Mouse (Mus musculus): ENCODE measurements around the gene Gm10134. TPM values are rescaled to one million over a fixed set of nuclear protein-coding genes. Genes with fewer than 3 reads are reported as not detected.
A peak's percentile ranks its signal among the peaks of the same experiment; 100 is the strongest.

The Gm10134 gene
- 6.0 and 8.7 TPM in 2 replicates for polyA plus RNA-seq (2015; fragmentation: Nextera tagmentation; extraction: Ambion mirVana)

DNA sequence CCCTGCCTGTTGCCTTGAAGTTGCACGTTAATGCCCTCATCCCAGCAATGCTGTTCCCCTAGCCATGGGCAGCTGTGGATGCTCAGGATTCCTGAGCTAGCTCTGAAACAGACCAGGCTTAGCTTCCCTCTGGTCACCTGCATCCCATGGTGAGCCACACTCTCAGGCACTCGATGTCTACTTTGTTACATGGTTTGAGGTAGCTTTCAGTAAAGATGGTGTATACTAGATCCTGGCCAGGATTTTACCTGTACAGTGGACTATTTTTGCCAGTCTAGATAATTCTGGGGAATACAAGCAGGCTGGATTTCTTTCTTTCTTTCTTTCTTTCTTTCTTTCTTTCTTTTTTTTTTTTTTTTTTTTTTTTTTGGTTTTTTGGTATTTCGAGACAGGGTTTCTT, at the start of gene Gm10134:
Gene Gm10134 (plus strand): TSS at position 301 of the 400 bp plus-strand sequence.
- WGBS, result 71% methylated on average over 3 of the region's 3 CpGs
- H3K4me2 ChIP-seq (replicated peaks; ENCODE audit: low read depth), result no peak within 1 kb of the TSS
- 0 out of 2 replicates have a peak, but pooled peaks cover 5% of the 10 kb centered on the region for H3K36me3 ChIP-seq (ENCODE audit: control insufficient read depth, insufficient read depth)
- H3K4me3 ChIP-seq (ENCODE audit: low read depth, low read length), result no peak within 1 kb of the TSS
- H3K9me3 ChIP-seq (ENCODE audit: control insufficient read depth), result no peaks in the 10 kb centered on the region
- TF ChIP-seq CTCF (IDR thresholded peaks at IDR 0.05; ENCODE audit: low read depth), result no peak
- H3K4me1 ChIP-seq (replicated peaks; ENCODE audit: control insufficient read depth, insufficient read depth, low read length), result no peaks in the 10 kb centered on the region
- H3K27me3 ChIP-seq (replicated peaks; ENCODE audit: control insufficient read depth, insufficient read depth, low read length), result no peaks in the 10 kb centered on the region
- H3K27ac ChIP-seq (ENCODE audit: low read depth, low read length), result no peak within 1 kb of the TSS
- no peak for ATAC-seq
- H3K9ac ChIP-seq (ENCODE audit: low read depth, low read length), result no peak within 1 kb of the TSS

DNA sequence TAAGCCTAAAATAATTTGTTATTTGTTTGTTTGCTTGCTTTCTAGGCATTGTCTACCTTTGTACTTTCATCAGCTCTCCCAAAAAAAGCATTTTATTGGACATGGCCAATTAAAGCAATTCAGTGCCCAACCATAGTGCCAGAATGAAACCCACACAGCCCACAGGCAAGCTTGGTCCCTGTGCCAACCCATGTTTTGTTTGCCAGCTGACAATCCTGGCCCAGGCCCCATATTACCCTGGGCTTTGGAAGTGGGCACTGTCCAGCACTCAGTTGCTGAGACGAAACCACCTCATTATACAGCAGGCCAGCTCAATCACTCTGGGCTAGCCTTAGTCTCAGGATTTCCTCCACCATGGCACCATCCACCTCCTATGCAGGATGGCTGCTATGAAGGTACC, 49.3 kb upstream of the Gm10134 start:
- Histone ChIP-seq H3K36me3 (ENCODE audit: control insufficient read depth, insufficient read depth) (no peaks in the 10 kb centered on the region; the same call in 1 of the 2 replicates), H3K4me2 (replicated peaks; ENCODE audit: low read depth) (no peak overlapping the region), H3K4me3 (ENCODE audit: low read depth, low read length) (no peak overlapping the region), H3K27ac (ENCODE audit: low read depth, low read length) (no peak overlapping the region), H3K27me3 (replicated peaks; ENCODE audit: control insufficient read depth, insufficient read depth, low read length) (no peaks in the 10 kb centered on the region), H3K4me1 (replicated peaks; ENCODE audit: control insufficient read depth, insufficient read depth, low read length) (no peaks in the 10 kb centered on the region), H3K9ac (ENCODE audit: low read depth, low read length) (no peak overlapping the region), H3K9me3 (ENCODE audit: control insufficient read depth) (no peaks in the 10 kb centered on the region)
- no peak for ATAC-seq
- 77% methylated on average over 1 of the region's 1 CpGs for WGBS
- no peak for TF ChIP-seq CTCF (IDR thresholded peaks at IDR 0.05; ENCODE audit: low read depth)

DNA sequence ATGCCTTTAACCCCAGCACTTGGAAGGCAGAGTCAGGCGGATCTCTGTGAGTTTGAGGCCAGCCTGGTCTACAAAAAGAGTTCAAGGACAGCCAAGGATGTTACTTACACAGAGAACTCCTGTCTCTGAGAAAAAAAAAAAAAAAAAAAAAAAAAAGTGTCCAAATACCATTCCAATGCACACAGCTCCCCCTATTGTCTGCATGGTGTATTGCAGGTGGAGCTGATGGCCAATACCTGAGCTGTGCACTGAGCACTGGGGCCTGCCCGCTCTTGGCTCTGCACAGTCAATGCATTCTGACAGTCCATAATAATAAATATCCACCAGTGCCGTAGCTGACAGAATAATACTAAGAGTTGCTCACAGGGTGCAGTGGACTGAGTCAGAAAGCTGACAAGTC, 42.0 kb upstream of the Gm10134 start:
- peak; percentile 74 for TF ChIP-seq CTCF (IDR thresholded peaks at IDR 0.05; ENCODE audit: low read depth)
- Histone ChIP-seq H3K9me3 (ENCODE audit: control insufficient read depth) (no peaks in the 10 kb centered on the region), H3K4me2 (replicated peaks; ENCODE audit: low read depth) (no peak overlapping the region), H3K4me1 (replicated peaks; ENCODE audit: control insufficient read depth, insufficient read depth, low read length) (peaks cover 7% of the 10 kb centered on the region; the same call in 1 of the 2 replicates), H3K27ac (ENCODE audit: low read depth, low read length) (no peak overlapping the region), H3K9ac (ENCODE audit: low read depth, low read length) (no peak overlapping the region), H3K4me3 (ENCODE audit: low read depth, low read length) (no peak overlapping the region), H3K36me3 (ENCODE audit: control insufficient read depth, insufficient read depth) (no peaks in the 10 kb centered on the region), H3K27me3 (replicated peaks; ENCODE audit: control insufficient read depth, insufficient read depth, low read length) (peaks cover 6% of the 10 kb centered on the region; the same call in 1 of the 2 replicates)
- WGBS, result 57% methylated on average over 3 of the region's 3 CpGs
- ATAC-seq, result no peak

DNA sequence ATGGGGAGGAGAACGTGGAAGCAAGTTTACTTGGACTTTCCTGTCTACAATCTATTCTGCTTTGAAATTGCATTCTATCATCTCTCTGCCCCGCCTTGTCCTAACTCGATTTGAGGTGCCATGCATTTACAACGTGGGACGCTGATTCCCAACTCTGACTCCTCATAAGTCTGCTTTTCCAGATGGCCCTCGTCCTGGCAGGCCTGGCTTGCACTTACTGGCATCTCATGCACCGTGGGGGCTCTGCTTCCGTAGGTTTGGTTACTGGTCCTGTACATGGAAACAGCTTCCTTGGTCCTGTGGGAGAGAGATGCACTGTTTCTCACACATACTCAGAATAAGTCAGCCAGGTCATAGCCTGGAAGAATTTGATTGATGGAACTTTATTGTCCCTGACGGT, 41.0 kb upstream of the Gm10134 start:
- H3K9ac ChIP-seq (ENCODE audit: low read depth, low read length), result no peak overlapping the region
- 78% methylated on average over 9 of the region's 9 CpGs for WGBS
- H3K4me1 ChIP-seq (replicated peaks; ENCODE audit: control insufficient read depth, insufficient read depth, low read length), result peaks cover 8% of the 10 kb centered on the region; the same call in 1 of the 2 replicates
- peaks cover 6% of the 10 kb centered on the region; the same call in 1 of the 2 replicates for H3K27me3 ChIP-seq (replicated peaks; ENCODE audit: control insufficient read depth, insufficient read depth, low read length)
- H3K4me2 ChIP-seq (replicated peaks; ENCODE audit: low read depth), result no peak overlapping the region
- TF ChIP-seq CTCF (IDR thresholded peaks at IDR 0.05; ENCODE audit: low read depth), result no peak
- no peak overlapping the region for H3K4me3 ChIP-seq (ENCODE audit: low read depth, low read length)
- no peaks in the 10 kb centered on the region for H3K9me3 ChIP-seq (ENCODE audit: control insufficient read depth)
- peaks cover 10% of the 10 kb centered on the region; the same call in 1 of the 2 replicates for H3K36me3 ChIP-seq (ENCODE audit: control insufficient read depth, insufficient read depth)
- no peak for ATAC-seq
- H3K27ac ChIP-seq (ENCODE audit: low read depth, low read length), result no peak overlapping the region

DNA sequence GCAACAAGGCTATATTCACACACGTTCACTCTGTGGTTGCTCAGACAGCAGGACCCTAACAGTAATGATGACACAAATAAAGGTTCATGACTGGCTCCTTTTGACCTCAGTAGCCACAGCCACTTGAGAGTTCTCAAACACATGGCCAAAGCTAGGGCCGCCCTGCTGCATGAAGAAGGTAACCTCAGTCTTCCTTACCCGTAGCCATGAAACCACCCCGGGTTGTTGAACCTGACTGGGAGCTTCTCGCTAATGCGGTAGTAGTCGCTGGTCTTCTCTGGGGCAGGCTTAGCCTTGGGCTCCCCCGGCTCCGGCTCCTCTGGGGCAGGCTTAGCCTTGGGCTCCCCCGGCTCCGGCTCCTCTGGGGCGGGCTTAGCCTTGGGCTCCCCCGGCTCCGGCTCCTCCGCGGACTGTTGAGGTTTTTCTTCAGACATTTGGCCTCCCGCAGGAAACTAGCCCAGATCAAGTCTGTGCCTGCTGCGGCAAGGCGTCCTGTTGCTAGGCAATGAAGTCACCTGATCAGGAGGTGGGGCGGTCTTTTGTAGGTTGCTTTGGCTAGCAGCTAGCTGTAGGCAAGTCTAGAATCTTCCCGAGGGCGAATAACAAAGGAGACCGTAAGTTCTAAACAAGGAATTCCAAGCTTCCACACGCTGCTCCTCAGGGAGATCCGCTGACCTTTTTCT, 39.9 kb upstream of the Gm10134 start, which contains the start of gene 1700007K13Rik:
Gene 1700007K13Rik (minus strand): TSS at position 497 of the 683 bp plus-strand sequence.
- no peak for TF ChIP-seq CTCF (IDR thresholded peaks at IDR 0.05; ENCODE audit: low read depth)
- WGBS, result 6% methylated on average over 25 of the region's 25 CpGs
- Histone ChIP-seq H3K4me1 (replicated peaks; ENCODE audit: control insufficient read depth, insufficient read depth, low read length) (peaks cover 8% of the 10 kb centered on the region; the same call in 1 of the 2 replicates), H3K27me3 (replicated peaks; ENCODE audit: control insufficient read depth, insufficient read depth, low read length) (peaks cover 6% of the 10 kb centered on the region; the same call in 1 of the 2 replicates), H3K4me2 (replicated peaks; ENCODE audit: low read depth) (peak within 1 kb of the TSS; percentile 64), H3K9me3 (ENCODE audit: control insufficient read depth) (no peaks in the 10 kb centered on the region), H3K4me3 (ENCODE audit: low read depth, low read length) (peak within 1 kb of the TSS; percentile 21), H3K9ac (ENCODE audit: low read depth, low read length) (no peak within 1 kb of the TSS), H3K36me3 (ENCODE audit: control insufficient read depth, insufficient read depth) (peaks cover 19% of the 10 kb centered on the region; the same call in 1 of the 2 replicates), H3K27ac (ENCODE audit: low read depth, low read length) (no peak within 1 kb of the TSS)
- ATAC-seq, result peak; percentile 62

DNA sequence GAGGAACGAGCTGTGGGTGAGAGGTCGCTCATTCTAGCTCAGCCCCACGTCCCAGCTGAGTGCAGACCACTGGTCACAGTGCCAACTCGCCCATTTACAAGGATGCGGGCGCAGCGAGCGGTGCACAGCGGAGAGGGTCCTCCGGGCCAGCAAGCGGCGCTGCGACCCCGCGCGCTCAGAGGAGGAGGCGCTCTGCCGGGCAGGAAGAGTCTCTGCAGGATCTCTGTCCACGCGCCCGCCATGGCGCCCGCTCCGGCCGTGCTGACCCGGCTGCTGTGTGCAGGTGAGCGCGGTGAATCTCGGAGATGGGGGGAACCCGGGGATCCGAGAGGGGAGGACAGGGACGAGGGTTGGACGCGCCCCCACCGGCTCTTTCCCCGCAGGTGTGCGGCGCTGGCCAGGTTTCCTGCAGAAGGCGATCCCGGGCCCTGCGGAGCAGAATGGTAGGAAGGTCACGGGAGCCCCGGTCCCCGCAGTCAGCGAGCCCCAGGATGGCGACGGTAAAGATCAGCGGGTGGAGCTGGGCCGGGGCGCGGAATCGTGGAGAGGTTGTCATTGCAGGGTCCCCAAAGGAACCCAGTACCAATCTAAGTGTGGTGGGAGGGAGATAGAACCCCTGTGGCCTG, 37.9 kb upstream of the Gm10134 start, which contains the start of gene Mrps2:
Gene Mrps2 (plus strand): TSS at position 207 of the 626 bp plus-strand sequence.
- Histone ChIP-seq H3K9ac (ENCODE audit: low read depth, low read length) (peak within 1 kb of the TSS; percentile 67), H3K4me3 (ENCODE audit: low read depth, low read length) (peak within 1 kb of the TSS; percentile 74), H3K36me3 (ENCODE audit: control insufficient read depth, insufficient read depth) (peaks cover 23% of the 10 kb centered on the region; the same call in 1 of the 2 replicates), H3K4me2 (replicated peaks; ENCODE audit: low read depth) (peak within 1 kb of the TSS; percentile 76), H3K27ac (ENCODE audit: low read depth, low read length) (no peak within 1 kb of the TSS), H3K27me3 (replicated peaks; ENCODE audit: control insufficient read depth, insufficient read depth, low read length) (peaks cover 6% of the 10 kb centered on the region; the same call in 1 of the 2 replicates), H3K9me3 (ENCODE audit: control insufficient read depth) (no peaks in the 10 kb centered on the region), H3K4me1 (replicated peaks; ENCODE audit: control insufficient read depth, insufficient read depth, low read length) (peaks cover 8% of the 10 kb centered on the region; the same call in 1 of the 2 replicates)
- TF ChIP-seq CTCF (IDR thresholded peaks at IDR 0.05; ENCODE audit: low read depth), result peak; percentile 98
- under 1% methylated on average over 52 of the region's 52 CpGs for WGBS
- peak; percentile 83 for ATAC-seq

Data from intestine, postnatal 0 days (tissue).